Mouse (Mus musculus): Measurements from ENCODE around the gene Slc9a8.

The Slc9a8 gene

DNA sequence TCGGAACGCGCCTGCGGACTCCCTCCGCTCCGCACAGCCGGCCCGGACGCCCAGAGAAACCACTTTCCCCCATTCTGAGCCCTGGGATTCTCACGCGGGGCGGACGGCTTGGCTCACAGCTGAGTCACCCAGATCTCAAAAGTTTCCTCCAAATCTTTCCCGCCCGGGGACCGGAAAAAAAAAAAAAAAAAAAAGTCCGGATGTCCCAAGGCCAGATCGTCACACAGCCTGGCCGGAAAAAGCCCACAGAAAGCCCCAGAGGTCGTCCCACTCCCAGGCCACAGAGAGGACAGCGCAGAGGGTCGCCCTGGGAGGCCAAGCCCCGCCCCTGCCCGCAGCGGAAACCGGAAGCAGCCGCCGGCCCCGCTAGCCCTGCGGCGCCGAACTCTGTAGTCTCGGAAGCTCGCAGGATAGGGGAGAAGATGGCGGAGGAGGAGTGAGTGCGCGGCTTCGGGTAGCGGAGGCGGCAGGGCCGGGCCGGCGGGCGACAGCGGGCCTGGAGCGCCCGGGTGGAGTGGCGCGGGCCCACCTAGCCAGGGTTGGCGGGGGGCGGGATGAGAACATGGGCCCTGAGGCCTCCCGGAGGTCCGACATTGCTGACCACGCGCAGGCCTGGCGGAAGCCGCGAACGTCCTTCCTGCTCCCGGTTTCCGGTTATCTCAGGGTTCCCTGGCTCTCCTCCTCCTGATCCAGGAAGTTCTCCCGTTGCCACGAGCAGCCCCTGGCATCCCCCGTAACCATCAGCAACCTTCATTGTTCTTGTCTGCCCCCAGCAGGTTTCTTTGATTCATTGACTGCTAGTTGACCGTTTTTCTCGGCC, at the start of gene Slc9a8:
Gene Slc9a8 (plus strand): TSS at position 383 of the 820 bp plus-strand sequence.
- in situ Hi-C loops (cut with MboI, MseI): loop anchor here (10.0 kb wide), 1 partner anchor 47 kb away; no protein-coding TSS in a partner anchor

DNA sequence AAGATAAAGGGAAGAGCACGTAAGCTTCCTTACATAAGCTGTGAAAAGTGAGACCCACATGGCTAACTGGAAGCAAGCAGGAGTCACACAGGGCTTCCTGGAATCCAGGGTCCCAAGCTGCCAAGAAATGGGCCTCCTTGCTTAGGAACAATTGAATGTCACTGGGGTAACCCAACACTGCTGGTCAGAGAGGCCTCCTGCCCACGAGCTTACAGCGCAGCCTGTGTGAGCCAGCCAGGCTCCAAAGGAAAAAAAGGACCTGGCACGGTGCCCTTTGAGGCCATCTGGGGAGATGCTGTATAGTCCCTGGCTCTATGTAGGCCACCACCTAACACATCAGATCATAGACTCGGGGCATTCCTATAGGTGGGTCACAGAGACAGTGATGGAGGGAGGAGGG, 48.2 kb upstream of the Slc9a8 start:
- in situ Hi-C loops (cut with MboI, MseI): loop anchor here (10.0 to 25.0 kb wide), 2 partner anchors 52 to 814 kb away; partner anchors contain the start of gene Slc9a8

DNA sequence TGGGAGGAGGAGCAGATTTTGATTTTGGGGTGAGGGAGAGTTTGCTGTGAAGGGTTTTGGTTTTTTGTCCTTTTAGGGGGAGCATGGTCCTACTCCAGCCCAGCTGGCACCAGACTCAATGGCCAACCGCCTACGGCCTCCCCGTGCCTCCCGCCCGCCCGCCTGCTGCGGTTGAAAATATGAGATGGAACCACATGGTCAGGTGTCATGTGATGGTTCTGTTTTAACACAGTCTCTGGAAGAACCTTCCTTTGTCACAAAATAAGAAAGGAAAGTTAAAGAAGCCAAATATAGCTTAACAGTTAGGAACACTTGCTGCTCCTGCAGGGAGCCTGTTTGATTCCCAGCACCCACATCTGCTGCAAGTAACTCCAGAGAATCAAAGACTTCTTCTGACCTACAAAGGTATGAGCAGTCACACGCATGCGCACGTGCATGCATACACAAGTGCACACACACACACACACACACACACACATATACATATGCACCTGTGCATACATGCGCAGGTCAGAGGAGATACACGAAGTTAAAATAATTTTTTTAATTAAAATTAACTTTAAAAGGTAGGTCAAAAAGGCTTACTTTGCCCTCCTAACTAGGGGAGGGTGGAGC, 47.2 kb upstream of the Slc9a8 start:
- in situ Hi-C loops (cut with MboI, MseI): loop anchor here (10.0 to 25.0 kb wide), 2 partner anchors 51 to 813 kb away; partner anchors contain the start of gene Slc9a8

DNA sequence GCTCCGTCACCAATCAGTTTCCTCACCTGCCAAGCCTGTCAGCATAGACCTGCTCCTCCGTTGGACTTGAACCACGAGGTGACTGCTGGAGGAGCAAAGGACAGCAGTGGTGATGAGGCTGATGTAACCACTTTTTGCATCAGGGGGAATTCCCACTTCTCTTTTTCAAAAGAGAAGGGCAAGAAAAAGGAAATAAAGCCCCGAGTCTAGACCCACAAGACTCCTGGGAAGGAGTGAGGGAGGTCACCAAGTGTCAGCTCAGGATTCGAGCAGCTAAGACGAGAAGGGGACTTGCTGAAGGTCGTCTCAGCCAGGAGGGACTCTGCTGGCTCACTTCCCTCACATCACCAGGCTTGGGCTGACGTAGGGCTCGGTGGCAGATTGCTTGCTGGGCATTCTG, 46.4 kb upstream of the Slc9a8 start:
- in situ Hi-C loops (cut with MboI, MseI): loop anchor here (5.0 to 10.0 kb wide), 2 partner anchors 43 to 50 kb away; partner anchors contain the start of gene Slc9a8

DNA sequence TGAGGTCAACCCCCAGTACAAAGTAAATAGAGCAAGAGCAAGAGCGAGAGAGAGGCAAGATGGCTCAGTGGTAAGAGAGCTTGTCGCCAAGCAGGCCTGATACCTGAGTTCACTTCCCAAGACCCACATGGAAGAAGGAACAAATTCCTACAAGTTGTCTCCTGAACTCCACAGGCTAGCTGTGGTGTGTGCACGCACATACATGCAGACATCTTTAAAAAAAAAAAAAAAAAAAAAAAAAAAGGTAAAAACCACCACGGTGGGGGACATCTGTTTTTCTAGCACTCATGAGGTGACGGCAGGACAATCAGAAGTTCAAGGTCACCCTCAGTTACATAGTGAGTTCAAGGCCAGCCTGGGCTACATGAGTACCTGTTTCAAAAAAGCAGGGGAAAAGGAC, 45.8 kb upstream of the Slc9a8 start:
- in situ Hi-C loops (cut with MboI, MseI): loop anchor here (5.0 to 10.0 kb wide), 2 partner anchors 43 to 49 kb away; partner anchors contain the start of gene Slc9a8

DNA sequence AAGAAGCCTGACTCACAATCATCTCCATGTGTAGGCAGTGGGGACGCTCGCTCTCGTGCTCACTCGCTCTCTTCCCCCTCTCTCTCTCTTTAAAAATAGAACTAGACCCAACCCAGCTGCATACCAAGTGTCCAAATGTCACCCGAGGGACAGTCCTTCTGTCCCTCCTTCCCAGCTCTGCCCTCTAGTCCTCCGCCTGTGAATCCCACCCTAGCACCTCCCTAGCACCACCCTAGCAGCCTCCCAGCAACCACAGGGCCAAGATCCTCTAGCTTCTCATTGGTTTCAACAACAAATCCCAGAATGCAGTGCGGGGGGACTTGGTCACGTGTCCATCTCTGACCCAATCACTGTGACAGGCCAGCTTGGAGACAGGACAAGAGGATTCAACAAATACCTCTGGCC, 45.4 kb upstream of the Slc9a8 start:
- in situ Hi-C loops (cut with MboI, MseI): loop anchor here (5.0 to 10.0 kb wide), 2 partner anchors 44 to 49 kb away; partner anchors contain the start of gene Slc9a8

GRCm38 (mm10) chr2:167377697-167378096, 43.8 kb upstream of the Slc9a8 start:
- in situ Hi-C loops (cut with MboI, MseI): loop anchor here (5.0 to 10.0 kb wide), 2 partner anchors 45 to 47 kb away; partner anchors contain the start of gene Slc9a8

DNA sequence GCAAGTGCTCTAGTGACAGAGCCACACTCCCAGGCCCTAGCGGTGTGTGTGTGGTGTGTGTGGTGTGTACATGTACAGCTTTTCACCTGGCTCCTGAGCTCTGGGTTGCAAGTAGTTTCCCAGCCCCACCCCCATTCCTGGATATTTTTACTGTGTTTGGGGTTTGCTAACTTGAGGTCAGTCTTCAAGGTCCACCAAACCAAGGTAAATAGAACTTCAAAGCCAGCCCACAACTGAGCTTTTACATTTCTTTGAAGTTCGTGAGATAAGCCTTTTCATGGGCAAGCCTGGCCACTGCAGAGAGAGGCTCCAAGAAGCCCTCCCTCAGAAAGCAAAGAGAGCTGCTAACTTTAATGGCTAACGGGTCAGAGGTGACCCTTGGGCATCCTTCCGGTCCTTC, 42.5 kb upstream of the Slc9a8 start:
- in situ Hi-C loops (cut with MboI, MseI): loop anchor here (5.0 to 10.0 kb wide), 2 partner anchors 46 to 47 kb away; partner anchors contain the start of gene Slc9a8

DNA sequence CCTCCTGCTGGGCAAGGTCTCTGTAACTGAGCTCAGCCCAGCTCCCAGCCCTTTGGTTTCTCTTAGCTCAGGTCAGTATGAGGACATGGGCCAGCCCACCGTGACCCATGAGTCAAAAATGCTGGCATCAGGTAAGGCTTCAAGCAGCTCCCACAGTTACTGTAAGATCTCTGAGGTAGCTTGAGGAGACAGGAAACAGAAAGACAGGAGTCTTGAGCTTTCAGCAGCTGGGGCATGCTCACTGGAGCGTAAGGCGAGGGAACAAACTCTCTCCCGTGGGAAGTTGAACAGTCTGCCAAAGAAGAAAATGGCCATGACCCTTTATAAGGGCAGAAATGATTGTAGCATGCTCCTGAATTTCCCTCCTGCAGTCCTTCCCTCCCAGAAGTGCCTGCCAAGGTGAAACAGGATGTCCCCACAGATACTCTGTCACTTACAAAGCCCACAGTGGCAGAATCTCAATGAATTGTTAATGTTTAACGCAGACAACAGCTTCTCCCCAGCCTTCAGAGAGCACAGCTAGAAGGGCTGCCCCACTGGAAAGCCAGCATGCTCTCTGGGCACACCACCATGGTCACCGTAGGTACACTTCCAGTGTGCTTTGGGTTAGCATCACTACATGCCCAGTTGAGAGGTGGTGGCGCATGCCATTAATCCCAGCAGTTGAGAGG, 40.8 kb upstream of the Slc9a8 start:
- in situ Hi-C loops (cut with MboI, MseI): no loop called here

DNA sequence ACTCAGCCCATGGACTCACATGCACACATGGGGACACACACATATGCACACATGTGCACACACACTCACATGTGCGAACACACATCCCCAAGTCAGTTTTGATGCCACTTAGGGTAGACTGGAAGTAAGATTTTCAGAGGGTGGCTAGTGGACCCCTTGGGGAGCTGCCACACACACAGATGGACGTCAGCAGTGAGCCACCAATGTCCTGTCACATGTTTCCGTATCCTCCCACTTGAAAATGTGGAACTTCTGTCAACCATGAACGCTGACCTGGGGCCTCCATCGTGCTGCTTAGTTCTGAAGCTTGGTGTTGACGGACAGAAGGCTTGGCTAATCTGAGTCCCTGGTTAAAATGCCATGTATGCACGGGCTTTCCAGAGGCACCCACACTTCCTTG, 39.9 kb upstream of the Slc9a8 start:
- in situ Hi-C loops (cut with MboI, MseI): no loop called here

DNA sequence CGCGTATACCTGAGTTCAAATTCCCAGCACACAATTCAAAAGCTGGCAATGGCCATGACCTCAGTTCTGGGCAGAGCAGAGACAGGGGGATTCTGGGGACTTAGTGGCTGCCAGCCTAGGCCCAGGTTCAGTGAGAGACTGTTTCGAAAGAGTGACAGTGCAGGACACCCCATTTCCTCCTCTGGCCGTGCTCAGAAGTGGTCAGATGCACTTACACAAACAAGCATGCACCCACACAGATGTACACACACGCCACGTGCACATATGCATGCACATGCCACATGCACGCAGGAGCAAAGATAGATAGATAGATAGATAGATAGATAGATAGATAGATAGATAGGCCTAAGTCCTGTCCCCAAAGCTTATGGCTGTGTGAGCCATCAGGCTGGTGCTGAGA, 39.1 kb upstream of the Slc9a8 start:
- in situ Hi-C loops (cut with MboI, MseI): no loop called here

GRCm38 (mm10) chr2:167383666-167384083, 37.8 kb upstream of the Slc9a8 start:
- in situ Hi-C loops (cut with MboI, MseI): no loop called here

GRCm38 (mm10) chr2:167386456-167386855, 35.1 kb upstream of the Slc9a8 start:
- in situ Hi-C loops (cut with MboI, MseI): no loop called here

DNA sequence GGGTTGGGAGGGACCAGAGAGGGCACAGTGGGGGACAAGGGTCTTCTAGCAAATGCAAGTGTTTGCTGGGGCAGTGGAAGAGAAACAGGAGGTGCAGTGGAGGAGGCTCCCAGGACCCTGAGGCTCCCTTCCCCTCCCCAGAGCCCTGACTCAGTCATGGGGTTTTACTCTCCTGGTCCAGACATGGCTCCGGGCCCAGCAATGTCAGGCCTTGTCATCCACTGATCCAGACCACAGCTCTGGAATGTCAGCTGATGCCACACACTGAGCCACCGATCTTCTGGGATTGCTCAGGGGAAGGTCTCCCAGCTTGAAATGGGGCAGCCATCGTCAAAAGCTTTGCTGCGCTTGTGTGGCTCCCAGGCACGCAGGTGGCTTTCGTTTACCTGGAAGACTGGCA, 34.5 kb upstream of the Slc9a8 start:
- in situ Hi-C loops (cut with MboI, MseI): no loop called here

DNA sequence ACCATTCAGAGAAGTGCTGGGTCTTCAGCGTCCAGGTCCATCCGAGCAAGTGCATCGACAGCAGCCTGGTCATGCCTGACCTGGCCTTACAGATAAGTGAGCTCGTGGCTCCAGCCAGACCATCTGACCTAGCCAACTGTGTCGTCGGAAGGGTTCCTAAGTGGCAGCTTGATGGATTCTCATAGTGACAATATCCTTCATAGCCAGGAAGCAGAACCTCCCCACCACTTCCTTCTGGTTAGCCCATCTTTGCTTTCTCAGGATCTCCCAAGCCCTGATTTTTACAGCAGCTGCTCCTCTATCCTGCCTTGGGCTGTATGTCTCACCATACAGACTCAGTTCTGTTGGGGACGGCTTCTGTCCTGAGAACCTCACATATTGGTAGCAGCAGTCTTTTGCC, 27.1 kb upstream of the Slc9a8 start:
- in situ Hi-C loops (cut with MboI, MseI): loop anchor here (10.0 kb wide), 1 partner anchor 550 kb away; no protein-coding TSS in a partner anchor

- in situ Hi-C loops (cut with MboI, MseI): loop anchor here (10.0 kb wide), 1 partner anchor 552 kb away; no protein-coding TSS in a partner anchor
Observed at GRCm38 (mm10) chr2:167396420-167396819, 25.1 kb upstream of the Slc9a8 start.

DNA sequence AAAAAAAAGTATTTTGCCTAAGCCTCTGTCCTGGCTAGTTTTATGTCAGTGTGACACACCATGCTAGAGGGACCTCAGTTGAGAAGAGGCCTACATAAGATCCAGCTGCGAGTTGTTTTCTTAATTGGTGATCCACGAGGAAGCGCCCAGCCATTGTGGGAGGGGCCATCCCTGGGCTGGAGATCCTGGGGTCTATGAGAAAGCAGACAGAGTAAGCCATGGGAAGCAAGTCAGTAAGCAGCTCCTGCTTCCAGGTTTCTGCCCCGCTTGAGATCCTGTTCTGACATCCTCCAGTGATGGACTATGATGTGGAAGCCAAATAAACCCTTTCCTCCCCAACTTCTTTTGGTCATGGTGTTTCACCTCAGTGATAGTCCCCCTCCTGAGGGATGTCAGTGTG, 22.5 kb upstream of the Slc9a8 start:
- in situ Hi-C loops (cut with MboI, MseI): loop anchor here (10.0 kb wide), 1 partner anchor 554 kb away; no protein-coding TSS in a partner anchor

- in situ Hi-C loops (cut with MboI, MseI): loop anchor here (5.0 to 10.0 kb wide), 2 partner anchors 72 to 555 kb away; no protein-coding TSS in a partner anchor
Observed at GRCm38 (mm10) chr2:167399646-167400045, 21.9 kb upstream of the Slc9a8 start.

DNA sequence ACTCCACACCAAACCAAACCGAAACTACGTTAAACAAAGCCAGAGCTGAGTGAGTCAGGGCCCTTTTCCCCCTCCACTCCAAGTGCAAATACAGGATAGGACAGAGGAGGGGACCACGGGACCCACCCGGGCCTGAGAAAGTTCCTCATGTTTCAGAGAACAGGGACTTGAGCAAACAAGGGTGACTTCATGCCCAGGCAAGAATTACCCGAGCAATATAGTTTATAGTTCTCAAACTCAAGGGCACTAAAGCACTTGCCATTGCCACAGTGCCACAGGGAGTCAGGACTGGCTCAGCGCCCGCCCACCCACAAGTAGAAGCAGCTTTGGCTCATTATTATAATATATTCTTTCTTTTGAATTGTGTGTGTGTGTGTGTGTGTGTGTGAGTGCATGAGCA, 18.4 kb upstream of the Slc9a8 start:
- in situ Hi-C loops (cut with MboI, MseI): loop anchor here (5.0 kb wide), 1 partner anchor 76 kb away; no protein-coding TSS in a partner anchor

GRCm38 (mm10) chr2:167405101-167405880, 16.2 kb upstream of the Slc9a8 start:
- in situ Hi-C loops (cut with MboI, MseI): no loop called here
